Mouse (Mus musculus) granulocyte monocyte progenitor cell, adult 5-6 weeks (primary cell): ENCODE measurements around the gene Hcrtr1. TPM values are rescaled to one million over a fixed set of nuclear protein-coding genes. Genes with fewer than 3 reads are reported as not detected.

Experiments used
- ATAC-seq: replicated peaks from 2 replicates; pipeline ENCODE4 v1.8.0; 2016; ENCODE audit warnings: mild to moderate bottlenecking, moderate TSS enrichment, inconsistent platforms; ENCODE audit not compliant: poor library complexity, severe bottlenecking
- total RNA-seq, 2 experiments: library from RNA; stranded (forward) in 1 of 2; stranded (reverse) in 1 of 2; fragments of 200-712, 200-1000 nt in 1 of 2; fragments of >200 nt in 1 of 2; fragmentation: Nextera tagmentation in 1 of 2; gene quantifications; 2 replicates each; pipeline ENCODE4 v1.2.3; 2014 to 2017

Hcrtr1 gene
- total RNA-seq (2014; fragmentation: Nextera tagmentation) (not detected in 2 replicates), total RNA-seq (2017) (not detected in 2 replicates)

GRCm38 (mm10) chr4:130139214-130139492, at the start of gene Hcrtr1:
Hcrtr1 (minus strand) TSS chr4:130139359.
- no peak for ATAC-seq

- peak; percentile 98 for ATAC-seq
These were observed 49.7 kb upstream of the Hcrtr1 start for GRCm38 (mm10) chr4:130188806-130189297.

GRCm38 (mm10) chr4:130186891-130187290, 47.7 kb upstream of the Hcrtr1 start:
- no peak for ATAC-seq

DNA sequence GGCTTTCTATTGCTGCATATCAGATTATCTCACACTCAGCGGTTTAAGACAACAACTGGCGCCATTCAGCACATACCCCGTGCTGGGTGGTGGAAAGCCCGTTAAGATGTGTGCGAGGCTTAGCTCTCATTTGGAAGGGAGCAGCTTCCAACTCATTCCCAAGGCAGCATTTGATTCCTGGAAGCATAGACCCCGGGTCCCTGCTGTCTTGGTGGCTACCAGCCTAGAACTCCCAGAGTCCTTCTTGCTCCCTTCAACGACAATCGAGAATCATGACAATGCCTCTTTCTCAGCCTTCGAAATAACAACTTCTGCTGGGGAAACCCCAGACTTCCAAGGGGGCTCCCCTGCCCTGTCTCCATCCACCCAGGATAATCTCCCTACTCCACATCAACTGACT, 47.3 kb upstream of the Hcrtr1 start:
- ATAC-seq: no peak

DNA sequence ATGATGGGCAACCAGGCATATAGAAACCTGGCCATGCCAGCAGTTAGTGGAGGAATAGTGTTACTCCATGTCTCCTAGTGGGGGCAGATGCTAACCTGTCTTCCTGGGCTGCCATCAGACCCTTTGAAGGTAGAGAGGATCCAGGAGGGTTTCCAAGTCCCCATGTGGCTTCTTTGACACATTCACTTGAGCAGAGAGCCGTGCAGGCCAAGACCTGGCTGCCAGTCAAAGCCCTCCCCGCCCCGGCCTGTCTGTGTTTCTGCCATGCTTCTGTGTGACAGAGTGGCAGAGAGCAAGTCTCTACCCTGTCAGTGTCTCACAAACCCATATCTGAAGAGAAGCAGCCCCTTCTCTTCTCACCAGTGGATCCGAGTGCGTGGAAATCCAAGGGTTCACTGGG, 44.7 kb upstream of the Hcrtr1 start:
- no peak for ATAC-seq

- ATAC-seq: no peak
These were observed 43.9 kb upstream of the Hcrtr1 start for GRCm38 (mm10) chr4:130183023-130183422.

GRCm38 (mm10) chr4:130181886-130182285, 42.7 kb upstream of the Hcrtr1 start:
- no peak for ATAC-seq

GRCm38 (mm10) chr4:130180909-130181602, 41.9 kb upstream of the Hcrtr1 start:
- no peak for ATAC-seq

DNA sequence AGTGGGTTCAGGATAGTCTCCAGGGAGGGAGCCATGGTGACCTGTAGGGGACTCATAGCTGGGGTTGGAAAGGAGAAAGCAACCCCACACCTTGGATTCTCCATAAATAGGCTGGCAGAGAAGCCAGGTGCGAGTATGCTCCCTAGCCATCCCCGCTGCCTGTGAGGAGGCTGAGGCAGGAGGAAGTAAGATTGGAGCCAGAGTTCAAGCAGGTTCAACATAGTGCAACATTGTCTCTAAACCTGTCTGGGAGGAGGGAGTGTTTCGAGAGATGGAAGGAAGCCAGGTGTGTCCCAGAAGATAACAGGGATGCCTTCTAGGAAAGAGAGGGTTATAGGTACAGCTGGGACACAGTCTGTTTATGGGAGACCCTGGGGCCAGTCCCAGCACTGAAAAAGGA, 40.7 kb upstream of the Hcrtr1 start:
- no peak for ATAC-seq

DNA sequence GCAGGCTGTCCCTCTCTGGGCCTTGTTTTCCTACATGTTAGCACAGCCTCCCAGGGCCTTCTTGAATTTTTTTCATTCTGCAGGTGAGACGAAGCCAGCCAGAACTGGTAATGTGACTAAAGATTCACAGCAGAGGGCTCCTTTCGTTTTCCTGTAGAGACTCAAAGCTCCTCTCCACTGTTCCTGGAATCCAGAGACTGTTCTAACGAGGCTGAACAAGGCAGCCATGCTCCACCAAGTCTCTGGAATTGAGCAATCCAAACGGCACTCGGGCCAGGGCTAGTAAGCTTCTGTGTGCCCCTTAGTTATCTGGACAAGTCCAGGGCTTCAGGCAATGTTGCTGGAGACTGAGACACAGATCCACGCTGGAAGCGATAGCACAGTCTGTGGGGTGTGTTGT, 38.4 kb upstream of the Hcrtr1 start:
- no peak for ATAC-seq

DNA sequence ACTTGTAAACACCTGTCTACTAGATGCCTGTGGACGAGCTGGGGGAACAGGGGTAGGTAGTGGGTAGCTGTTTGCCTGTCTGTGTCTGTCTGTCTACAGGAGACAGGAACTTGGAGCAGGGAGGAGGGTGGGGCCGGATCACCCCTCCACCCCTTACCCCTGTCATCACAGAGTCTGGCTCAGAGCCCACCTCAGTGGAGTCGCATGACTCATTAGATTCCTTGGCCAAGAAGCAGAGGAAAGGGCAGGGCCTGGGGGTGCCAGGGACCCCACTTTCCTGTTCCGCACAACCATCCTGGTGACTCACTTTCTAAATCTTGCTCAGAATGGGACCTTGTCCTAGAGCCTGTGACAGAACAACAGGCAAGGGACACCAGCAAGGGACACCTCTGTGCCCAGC, 37.9 kb upstream of the Hcrtr1 start:
- peak; percentile 47 for ATAC-seq

DNA sequence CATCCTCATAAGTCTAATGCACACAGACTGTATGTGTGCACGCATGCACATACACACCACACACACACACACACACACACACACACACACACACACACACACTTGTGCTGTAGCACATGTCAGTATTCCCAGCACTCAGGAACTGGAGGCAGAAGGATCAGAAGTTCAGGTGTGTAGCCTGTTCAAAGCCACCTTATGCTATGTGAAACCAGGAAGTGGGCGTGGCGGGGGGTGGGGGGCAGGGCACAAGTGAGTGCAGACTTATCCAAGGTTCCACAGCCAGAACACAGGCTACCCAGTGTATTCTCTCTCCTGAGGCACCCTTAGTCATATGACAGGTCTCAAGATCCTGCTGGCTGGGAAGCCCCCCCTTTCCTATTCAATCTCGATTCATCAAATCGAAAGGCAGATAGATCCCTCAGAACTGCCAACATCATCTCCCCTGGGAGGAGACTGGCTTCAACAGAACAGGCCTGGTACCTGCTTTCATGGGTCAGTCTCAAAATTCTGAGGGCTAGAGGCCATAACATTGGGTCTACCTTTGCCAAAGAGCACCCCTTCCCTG, 37.1 kb upstream of the Hcrtr1 start:
- ATAC-seq: no peak

DNA sequence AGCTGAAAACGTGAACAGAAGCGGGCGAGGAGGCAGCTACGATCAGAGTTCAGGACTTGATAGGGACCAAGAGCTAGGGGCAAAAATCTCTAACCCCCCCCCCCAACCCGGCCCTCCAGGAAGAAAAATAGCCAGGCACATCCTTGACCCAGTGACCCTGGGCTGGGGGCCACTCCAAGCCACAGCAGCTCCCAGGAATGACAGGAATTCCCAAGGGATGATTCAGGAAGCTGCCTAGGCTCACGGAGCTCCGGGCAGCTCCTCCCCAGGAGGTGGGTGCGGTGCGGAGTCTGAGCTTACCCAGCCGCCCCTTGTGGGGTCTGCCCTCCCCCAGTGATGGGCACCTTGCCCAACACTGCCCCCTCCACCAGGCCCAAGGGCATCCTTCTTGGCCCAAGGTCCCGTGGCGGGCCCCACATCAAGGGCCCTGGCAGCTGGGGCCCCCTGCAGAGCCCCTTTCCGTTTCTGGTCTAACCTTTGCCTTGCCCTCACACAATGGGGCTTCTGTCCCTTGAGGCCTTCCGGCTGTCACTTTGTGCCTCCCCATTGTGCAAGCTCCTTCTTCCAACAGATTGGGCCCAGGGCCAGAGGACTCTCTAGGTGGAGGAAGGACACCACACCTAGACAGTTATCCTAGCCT, 36.0 kb upstream of the Hcrtr1 start, which contains the start of gene Tinagl1:
Tinagl1 (minus strand) TSS at position 51 of the 640 bp plus-strand sequence.
- peak; percentile 66 for ATAC-seq

DNA sequence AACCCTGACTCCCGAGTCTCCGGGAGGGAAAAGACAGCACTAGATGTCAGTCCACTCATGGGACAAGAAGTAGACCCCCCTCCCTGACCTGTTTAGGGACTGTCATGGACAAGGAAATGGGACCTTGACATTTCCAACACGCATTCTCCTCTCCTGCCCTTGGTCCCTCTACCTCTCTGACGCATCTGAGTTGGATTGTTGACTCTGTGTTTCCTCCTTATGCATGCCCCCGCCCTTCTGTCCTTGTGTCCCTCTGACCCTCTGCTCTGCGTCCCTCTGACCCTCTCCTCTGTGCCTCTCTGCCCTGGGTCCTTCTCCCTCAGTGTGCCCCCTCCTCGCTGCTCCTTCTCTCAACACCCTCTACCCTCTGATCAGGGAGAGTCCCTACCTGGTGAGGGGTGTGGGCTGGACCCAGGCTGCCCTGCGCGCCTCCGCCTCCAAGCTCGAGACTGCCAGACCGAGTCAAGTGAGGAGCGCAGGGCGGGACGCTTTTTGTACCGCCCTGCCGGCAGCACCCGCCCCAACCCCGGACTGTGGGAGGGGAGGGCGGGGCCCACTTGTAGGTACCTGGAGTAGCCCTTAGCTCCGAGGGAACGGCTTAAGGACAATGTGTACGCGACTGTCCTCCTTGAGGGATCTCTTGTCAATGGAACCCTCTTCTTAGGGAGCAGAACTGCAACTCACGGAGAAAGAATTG, 35.3 kb upstream of the Hcrtr1 start:
- peak; percentile 37 for ATAC-seq

GRCm38 (mm10) chr4:130173911-130174311, 34.8 kb upstream of the Hcrtr1 start:
- ATAC-seq: no peak

- no peak for ATAC-seq
These were observed 34.1 kb upstream of the Hcrtr1 start for GRCm38 (mm10) chr4:130173060-130173822.

DNA sequence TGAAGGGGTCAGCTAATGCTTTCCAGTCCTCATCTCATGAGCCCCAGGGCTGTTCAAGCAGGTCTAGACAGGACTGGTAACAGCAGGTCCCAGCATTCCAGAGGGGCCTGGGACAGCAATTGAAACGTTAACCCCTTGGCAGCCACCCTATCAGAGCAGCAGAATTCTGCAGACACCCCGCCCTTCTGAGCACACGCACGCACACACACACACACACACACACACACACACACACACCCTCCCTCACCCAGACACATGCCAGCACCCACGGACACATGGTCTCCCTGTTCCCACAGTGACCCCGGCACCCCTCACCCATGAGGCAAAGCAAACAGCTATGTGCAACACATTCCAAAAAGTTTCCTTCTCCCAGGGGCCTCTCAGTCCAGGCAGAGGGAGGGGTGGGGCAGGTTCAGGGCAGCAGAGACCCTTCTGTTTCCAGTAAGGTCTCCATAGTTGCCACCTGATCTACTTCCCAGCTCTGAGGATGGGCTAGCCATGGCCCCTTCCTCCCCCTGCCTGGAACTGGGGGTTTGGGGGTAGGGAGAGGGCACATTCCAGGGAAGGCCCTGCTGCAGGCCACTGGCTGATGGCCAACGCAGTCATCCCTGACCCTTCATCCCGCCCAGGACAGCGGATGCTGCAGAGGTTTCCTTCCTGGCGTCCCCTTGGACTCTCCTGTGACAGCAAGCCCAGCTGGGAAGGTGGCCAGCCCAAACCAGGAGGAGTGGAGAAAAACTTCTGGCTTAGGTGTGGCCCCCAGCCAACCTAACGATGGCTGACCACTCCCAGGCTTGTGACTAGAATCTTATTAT, 33.0 kb upstream of the Hcrtr1 start:
- ATAC-seq: no peak

- no peak for ATAC-seq
These were observed 31.2 kb upstream of the Hcrtr1 start for GRCm38 (mm10) chr4:130170362-130170761.

- ATAC-seq: no peak
These were observed 30.3 kb upstream of the Hcrtr1 start for GRCm38 (mm10) chr4:130169411-130169971.
